Mouse (Mus musculus) MEL (cell line): Measurements from ENCODE around the gene Rangap1. TPM values are rescaled to one million over a fixed set of nuclear protein-coding genes. Genes with fewer than 3 reads are reported as not detected.
A peak's percentile ranks its signal among the peaks of the same experiment; 100 is the strongest.
"Not testable (repeated sequence)": the region's sequence is repeated elsewhere in the genome, so short reads cannot be mapped to it uniquely, and the experiment has no call there.

Source experiments
- DNase-seq: peaks from one replicate; pipeline ENCODE4 v3.0.0; 2011; ENCODE audit warnings: low read depth, low spot score
- H3K27ac ChIP-seq: 2 replicates; pipeline ENCODE4 v1.5.1; 2012; ENCODE audit warnings: low read depth, mild to moderate bottlenecking, control low read depth, low read length, moderate library complexity; ENCODE audit not compliant: control insufficient read depth
- H3K27me3 ChIP-seq, 2 experiments: fragments of 150-350 bp in 1 of 2; sonication (generic) in 1 of 2; 2 replicates each; pipeline ENCODE4 v1.6.1; 2012; ENCODE audit warnings: low read length in 2 of 2, mild to moderate bottlenecking in 2 of 2, improper control_type of control experiment in 1 of 2, moderate library complexity in 1 of 2; ENCODE audit not compliant: insufficient read depth in 2 of 2, control insufficient read depth in 1 of 2
- H3K36me3 ChIP-seq, 2 experiments: 2 replicates each; pipeline ENCODE4 v1.6.1; 2012 to 2014; ENCODE audit warnings: low read length in 2 of 2, improper control_type of control experiment in 1 of 2, inconsistent platforms in 1 of 2, mild to moderate bottlenecking in 1 of 2; ENCODE audit not compliant: insufficient read depth in 2 of 2, control insufficient read depth in 1 of 2
- H3K4me1 ChIP-seq, 2 experiments: fragments of 150-350 bp in 1 of 2; sonication (generic) in 1 of 2; 2 replicates each; pipeline ENCODE4 v1.6.1; 2012; ENCODE audit warnings: low read length in 2 of 2, improper control_type of control experiment in 1 of 2, mild to moderate bottlenecking in 1 of 2; ENCODE audit not compliant: insufficient read depth in 2 of 2, control insufficient read depth in 1 of 2
- H3K4me3 ChIP-seq, 2 experiments: fragments of 150-350 bp in 1 of 2; sonication (generic) in 1 of 2; 2 replicates each; pipeline ENCODE4 v1.5.1; 2012; ENCODE audit warnings: low read depth in 2 of 2, low read length in 2 of 2, mild to moderate bottlenecking in 2 of 2, moderate library complexity in 2 of 2, control low read depth in 1 of 2, improper control_type of control experiment in 1 of 2; ENCODE audit not compliant: control insufficient read depth in 1 of 2, insufficient read depth in 1 of 2
- H3K79me2 ChIP-seq: 2 replicates; pipeline ENCODE4 v1.6.1; 2012; ENCODE audit warnings: mild to moderate bottlenecking, low read length, moderate library complexity; ENCODE audit not compliant: control insufficient read depth, poor library complexity, insufficient read depth
- H3K9ac ChIP-seq: 2 replicates; pipeline ENCODE4 v1.6.1; 2012; ENCODE audit warnings: low read depth, mild to moderate bottlenecking, control low read depth, low read length, moderate library complexity; ENCODE audit not compliant: control insufficient read depth, poor library complexity, severe bottlenecking
- H3K9me3 ChIP-seq: fragments of 150-350 bp; sonication (generic); replicated peaks from 2 replicates; pipeline ENCODE4 v1.6.1; 2012; ENCODE audit warnings: mild to moderate bottlenecking, low read length, improper control_type of control experiment, moderate library complexity; ENCODE audit not compliant: insufficient read depth
- CHD1 ChIP-seq: IDR thresholded peaks from 2 replicates; pipeline ENCODE4 v1.6.1; 2012; ENCODE audit warnings: low read depth, mild to moderate bottlenecking, inconsistent platforms, low read length, improper control_type of control experiment
- CTCF ChIP-seq, 3 experiments: IDR thresholded peaks in 2 of 3; conservative IDR thresholded peaks in 1 of 3; 2 replicates each; pipeline ENCODE4 v1.5.1; 2011 to 2012; ENCODE audit warnings: low read length in 3 of 3, low read depth in 2 of 3, mild to moderate bottlenecking in 2 of 3, improper control_type of control experiment in 1 of 3, inconsistent platforms in 1 of 3, mixed read lengths in 1 of 3, moderate library complexity in 1 of 3; ENCODE audit not compliant: control insufficient read depth in 1 of 3, insufficient read depth in 1 of 3, poor library complexity in 1 of 3, severe bottlenecking in 1 of 3
- HCFC1 ChIP-seq: IDR thresholded peaks from 2 replicates; pipeline ENCODE4 v1.6.1; 2012; ENCODE audit warnings: low read depth, mild to moderate bottlenecking, inconsistent platforms, low read length, improper control_type of control experiment, moderate library complexity
- JUND ChIP-seq: IDR thresholded peaks from 2 replicates; pipeline ENCODE4 v1.6.1; 2011; ENCODE audit warnings: low read depth, mild to moderate bottlenecking, improper control_type of control experiment, low read length
- MAZ ChIP-seq: IDR thresholded peaks from 2 replicates; pipeline ENCODE4 v1.6.1; 2012; ENCODE audit warnings: low read depth, mild to moderate bottlenecking, inconsistent platforms, low read length, improper control_type of control experiment
- POLR2A ChIP-seq, 2 experiments: IDR thresholded peaks; 2 replicates each; pipeline ENCODE4 v1.6.1; 2011 to 2012; ENCODE audit warnings: low read length in 2 of 2, mild to moderate bottlenecking in 2 of 2, control low read depth in 1 of 2, improper control_type of control experiment in 1 of 2, low read depth in 1 of 2, moderate library complexity in 1 of 2; ENCODE audit not compliant: control insufficient read depth in 1 of 2, insufficient read depth in 1 of 2, poor library complexity in 1 of 2
- SIN3A ChIP-seq: IDR thresholded peaks from 2 replicates; pipeline ENCODE4 v1.6.1; 2012; ENCODE audit warnings: low read length, improper control_type of control experiment, inconsistent platforms
- SMC3 ChIP-seq: IDR thresholded peaks from 2 replicates; pipeline ENCODE4 v1.6.1; 2011; ENCODE audit warnings: low read depth, low read length, improper control_type of control experiment
- TBP ChIP-seq: IDR thresholded peaks from 2 replicates; pipeline ENCODE4 v1.8.0; 2011; ENCODE audit warnings: low read depth, low read length, improper control_type of control experiment
- UBTF ChIP-seq: IDR thresholded peaks from 2 replicates; pipeline ENCODE4 v1.6.1; 2012; ENCODE audit warnings: low read depth, mild to moderate bottlenecking, inconsistent platforms, low read length, improper control_type of control experiment, moderate library complexity, borderline replicate concordance; ENCODE audit not compliant: insufficient read depth
- ZKSCAN1 ChIP-seq: IDR thresholded peaks from 2 replicates; pipeline ENCODE4 v1.6.1; 2012; ENCODE audit warnings: low read depth, mild to moderate bottlenecking, inconsistent platforms, low read length, improper control_type of control experiment, moderate library complexity
- ZMIZ1 ChIP-seq: IDR thresholded peaks from 2 replicates; pipeline ENCODE4 v1.6.1; 2012; ENCODE audit warnings: low read depth, mild to moderate bottlenecking, inconsistent platforms, low read length, improper control_type of control experiment, moderate library complexity
- polyA plus RNA-seq, 2 experiments: library from polyadenylated mRNA; stranded (reverse) in 1 of 2; unstranded in 1 of 2; fragments of >175 nt in 1 of 2; fragments of >200 nt in 1 of 2; gene quantifications; 2 replicates each; pipeline versions ENCODE4 v1.2.1 to v1.2.4; 2012; ENCODE audit warnings: low replicate concordance in 2 of 2, low read depth in 1 of 2; ENCODE audit not compliant: insufficient read length in 2 of 2, insufficient read depth in 1 of 2, missing spikeins in 1 of 2
- total RNA-seq: library from RNA; depleted of rRNA; stranded (reverse); fragments of 300-350 nt; gene quantifications from 2 replicates; pipeline ENCODE4 v1.2.3, GENCODE M21; 2012

Gene Rangap1
- total and polyA plus RNA-seq, 3 experiments: 191 to 281 TPM; not detected in 1

GRCm38 (mm10) chr15:81745601-81746114 is 328 bp upstream of the Rangap1 start:
- H3K36me3 ChIP-seq: peaks cover 0 to 11% of the 10 kb centered on the region in 2 experiments; a peak in 2 of 4 replicates
- peaks cover 0 to 6% of the 10 kb centered on the region in 2 experiments; a peak in 3 of 4 replicates for H3K4me1 ChIP-seq
- peak overlapping the region; percentile 70 to 86 for H3K4me3 ChIP-seq
- peak overlapping the region; percentile 53 for H3K27ac ChIP-seq
- H3K27me3 ChIP-seq: no peaks in the 10 kb centered on the region
- TF ChIP-seq MAZ: peak; percentile 53; the same call in 1 of the 2 replicates
- 0 out of 2 replicates have a peak, but pooled peaks have one; percentile 22 for TF ChIP-seq TBP
- peak; percentile 100 for TF ChIP-seq UBTF
- no peak for TF ChIP-seq JUND
- peak; percentile 75 for TF ChIP-seq CHD1
- peak; percentile 64; the same call in 1 of the 2 replicates for TF ChIP-seq HCFC1
- TF ChIP-seq POLR2A (IDR thresholded peaks at IDR 0.05; ENCODE audit: control insufficient read depth in 1 of 2, insufficient read depth in 1 of 2, low read depth in 1 of 2, low read length in 2 of 2, poor library complexity in 1 of 2): no peak; a peak in 1 of 4 replicates
- peaks cover 22% of the 10 kb centered on the region for H3K79me2 ChIP-seq
- DNase-seq: peak; percentile 47
- peak overlapping the region; percentile 81 for H3K9ac ChIP-seq
- H3K9me3 ChIP-seq: no peaks in the 10 kb centered on the region

- DNase-seq, H3K4me1 ChIP-seq, H3K27me3 ChIP-seq: not testable (repeated sequence)
These were observed 3.0 kb downstream of the Rangap1 start for GRCm38 (mm10) chr15:81742368-81742767.

GRCm38 (mm10) chr15:81739924-81740323 is 5.4 kb downstream of the Rangap1 start:
- Histone ChIP-seq H3K79me2 (peaks cover under 1% of the 10 kb centered on the region; the same call in 1 of the 2 replicates), H3K9me3 (no peaks in the 10 kb centered on the region)

More at GRCm38 (mm10) chr15:81742368-81742767, 3.0 kb downstream of the Rangap1 start:
- not testable (repeated sequence) for H3K27ac ChIP-seq, H3K9ac ChIP-seq, H3K9me3 ChIP-seq
- 0 out of 2 replicates have a peak, but pooled peaks have one; percentile 2 for TF ChIP-seq SMC3
- TF ChIP-seq CTCF (IDR thresholded peaks at IDR 0.05 in 2 of 3, conservative IDR thresholded peaks at IDR 0.05 in 1 of 3; ENCODE audit: control insufficient read depth in 1 of 3, insufficient read depth in 1 of 3, low read depth in 2 of 3, low read length in 3 of 3, poor library complexity in 1 of 3, severe bottlenecking in 1 of 3): peak in 2 of 3 experiments; percentile 43 to 45; a peak in 4 of 6 replicates
- TF ChIP-seq, all 39 proteins: peak for 2; not testable (repeated sequence) for 37
- peaks cover 0 to 11% of the 10 kb centered on the region in 2 experiments; a peak in 2 of 4 replicates for H3K36me3 ChIP-seq
- peaks cover 19% of the 10 kb centered on the region for H3K79me2 ChIP-seq
- not testable (repeated sequence) for H3K4me3 ChIP-seq

More at GRCm38 (mm10) chr15:81739924-81740323, 5.4 kb downstream of the Rangap1 start:
- Histone ChIP-seq H3K36me3 (peaks cover 0 to 8% of the 10 kb centered on the region in 2 experiments; a peak in 2 of 4 replicates), H3K27me3 (no peaks in the 10 kb centered on the region), H3K4me1 (peaks cover 0 to 3% of the 10 kb centered on the region in 2 experiments; a peak in 1 of 4 replicates), H3K9ac (no peak overlapping the region), H3K27ac (no peak overlapping the region), H3K4me3 (no peak overlapping the region)
- no peak for DNase-seq
- peak; percentile 16 to 36 (median 23); a peak in 3 of 6 replicates for TF ChIP-seq CTCF (IDR thresholded peaks at IDR 0.05 in 2 of 3, conservative IDR thresholded peaks at IDR 0.05 in 1 of 3; ENCODE audit: control insufficient read depth in 1 of 3, insufficient read depth in 1 of 3, low read depth in 2 of 3, low read length in 3 of 3, poor library complexity in 1 of 3, severe bottlenecking in 1 of 3)
- no peak for TF ChIP-seq SIN3A
- TF ChIP-seq ZMIZ1: no peak
- peak; percentile 31; the same call in 1 of the 2 replicates for TF ChIP-seq SMC3
- TF ChIP-seq ZKSCAN1: no peak
